Mouse (Mus musculus) stomach, embryonic 15.5 days (tissue): Measurements from ENCODE around the gene Borcs5. TPM values are rescaled to one million over a fixed set of nuclear protein-coding genes. Genes with fewer than 3 reads are reported as not detected.
"Not testable (repeated sequence)": the region's sequence is repeated elsewhere in the genome, so short reads cannot be mapped to it uniquely, and the experiment has no call there.

Experiments used
- ATAC-seq: fragments of 200-750 bp; cut with Nextera tagmentation; 2 replicates; pipeline ENCODE4 v1.8.0; 2017; ENCODE audit warnings: low read depth, moderate number of reproducible peaks, moderate TSS enrichment; ENCODE audit not compliant: insufficient read depth, low FRiP score
- H3K27ac ChIP-seq: fragments of 300-500 bp; sonication (generic); 2 replicates; pipeline ENCODE4 v1.5.1; 2015; ENCODE audit warnings: mild to moderate bottlenecking, inconsistent platforms
- H3K27me3 ChIP-seq: fragments of 300-500 bp; sonication (generic); replicated peaks from 2 replicates; pipeline ENCODE4 v1.6.1; 2015; ENCODE audit warnings: inconsistent platforms
- H3K36me3 ChIP-seq: fragments of 300-500 bp; sonication (generic); 2 replicates; pipeline ENCODE4 v1.6.1; 2015; ENCODE audit warnings: inconsistent platforms
- H3K4me1 ChIP-seq: fragments of 300-500 bp; sonication (generic); 2 replicates; pipeline ENCODE4 v1.6.1; 2015; ENCODE audit warnings: inconsistent platforms
- H3K4me2 ChIP-seq: fragments of 300-500 bp; sonication (generic); 2 replicates; pipeline ENCODE4 v1.6.1; 2015; ENCODE audit warnings: mild to moderate bottlenecking, inconsistent platforms
- H3K4me3 ChIP-seq: fragments of 300-500 bp; sonication (generic); replicated peaks from 2 replicates; pipeline ENCODE4 v1.5.1; 2015; ENCODE audit warnings: inconsistent platforms
- H3K9ac ChIP-seq: fragments of 300-500 bp; sonication (generic); 2 replicates; pipeline ENCODE4 v1.6.1; 2015; ENCODE audit warnings: inconsistent platforms
- H3K9me3 ChIP-seq: fragments of 300-500 bp; sonication (generic); 2 replicates; pipeline ENCODE4 v1.6.1; 2016; ENCODE audit warnings: inconsistent platforms
- WGBS: fragments of 180-500 bp; shearing (Covaris S2); methylation state at CpG from one replicate; pipeline ENCODE4 v1.1.7; 2015; 5-methylcytosine and 5-hydroxymethylcytosine counted together
- polyA plus RNA-seq: library from polyadenylated mRNA; unstranded; fragments of >200 nt; fragmentation: Nextera tagmentation; extraction: Ambion mirVana; gene quantifications from 2 replicates; pipeline ENCODE4 v1.2.1, GENCODE M21; 2015

Borcs5 gene
- polyA plus RNA-seq, 1 experiment from 2014 or later = 18.6 TPM

- H3K27ac ChIP-seq, H3K4me1 ChIP-seq, H3K9ac ChIP-seq, H3K9me3 ChIP-seq, ATAC-seq, H3K4me2 ChIP-seq, H3K4me3 ChIP-seq, H3K27me3 ChIP-seq, H3K36me3 ChIP-seq: not testable (repeated sequence)
- WGBS = 78% methylated on average over 4 of the region's 4 CpGs
Measured at GRCm38 (mm10) chr6:134679330-134679729, 40.0 kb downstream of the Borcs5 start.

GRCm38 (mm10) chr6:134684354-134684915 is 45.1 kb downstream of the Borcs5 start:
- WGBS = 65% methylated on average over 6 of the region's 6 CpGs
- H3K27me3 ChIP-seq = no peaks in the 10 kb centered on the region
- H3K4me2 ChIP-seq = no peak overlapping the region
- H3K9ac ChIP-seq = no peak overlapping the region
- no peak overlapping the region for H3K27ac ChIP-seq
- ATAC-seq = no peak
- no peaks in the 10 kb centered on the region for H3K9me3 ChIP-seq
- no peaks in the 10 kb centered on the region for H3K36me3 ChIP-seq
- no peaks in the 10 kb centered on the region for H3K4me1 ChIP-seq
- no peak overlapping the region for H3K4me3 ChIP-seq

- no peaks in the 10 kb centered on the region for H3K4me1 ChIP-seq
- 65% methylated on average over 2 of the region's 2 CpGs for WGBS
- H3K36me3 ChIP-seq = no peaks in the 10 kb centered on the region
- no peaks in the 10 kb centered on the region for H3K27me3 ChIP-seq
- H3K9me3 ChIP-seq = no peaks in the 10 kb centered on the region
- H3K9ac ChIP-seq = no peak overlapping the region
- H3K4me2 ChIP-seq = no peak overlapping the region
- H3K4me3 ChIP-seq = no peak overlapping the region
- no peak for ATAC-seq
- no peak overlapping the region for H3K27ac ChIP-seq
Measured at GRCm38 (mm10) chr6:134685040-134685439, 45.7 kb downstream of the Borcs5 start.

- Histone ChIP-seq H3K27me3 (no peaks in the 10 kb centered on the region), H3K36me3 (no peaks in the 10 kb centered on the region), H3K27ac (no peak overlapping the region), H3K4me2 (no peak overlapping the region), H3K4me1 (no peaks in the 10 kb centered on the region), H3K9ac (no peak overlapping the region), H3K9me3 (no peaks in the 10 kb centered on the region), H3K4me3 (no peak overlapping the region)
- no peak for ATAC-seq
- WGBS = 88% methylated on average over 6 of the region's 6 CpGs
Measured at GRCm38 (mm10) chr6:134685515-134685914, 46.2 kb downstream of the Borcs5 start.

GRCm38 (mm10) chr6:134694498-134694897 is 55.2 kb downstream of the Borcs5 start:
- Histone ChIP-seq H3K9me3 (no peaks in the 10 kb centered on the region), H3K9ac (no peak overlapping the region), H3K27me3 (no peaks in the 10 kb centered on the region), H3K27ac (no peak overlapping the region), H3K4me3 (no peak overlapping the region), H3K4me1 (no peaks in the 10 kb centered on the region), H3K4me2 (no peak overlapping the region), H3K36me3 (no peaks in the 10 kb centered on the region)
- 85% methylated on average over 6 of the region's 6 CpGs for WGBS
- ATAC-seq = no peak

GRCm38 (mm10) chr6:134694988-134695387 is 55.7 kb downstream of the Borcs5 start:
- H3K9me3 ChIP-seq = no peaks in the 10 kb centered on the region
- 95% methylated on average over 3 of the region's 3 CpGs for WGBS
- H3K4me1 ChIP-seq = no peaks in the 10 kb centered on the region
- no peak overlapping the region for H3K4me2 ChIP-seq
- ATAC-seq = no peak
- no peaks in the 10 kb centered on the region for H3K27me3 ChIP-seq
- H3K27ac ChIP-seq = no peak overlapping the region
- H3K9ac ChIP-seq = no peak overlapping the region
- no peaks in the 10 kb centered on the region for H3K36me3 ChIP-seq
- no peak overlapping the region for H3K4me3 ChIP-seq

GRCm38 (mm10) chr6:134695625-134696024 is 56.3 kb downstream of the Borcs5 start:
- H3K9me3 ChIP-seq = no peaks in the 10 kb centered on the region
- H3K4me2 ChIP-seq = no peak overlapping the region
- no peaks in the 10 kb centered on the region for H3K4me1 ChIP-seq
- no peak overlapping the region for H3K4me3 ChIP-seq
- no peaks in the 10 kb centered on the region for H3K27me3 ChIP-seq
- no peak for ATAC-seq
- WGBS = 69% methylated on average over 3 of the region's 3 CpGs
- no peak overlapping the region for H3K9ac ChIP-seq
- no peaks in the 10 kb centered on the region for H3K36me3 ChIP-seq
- H3K27ac ChIP-seq = no peak overlapping the region

- 66% methylated on average over 4 of the region's 4 CpGs for WGBS
- Histone ChIP-seq H3K4me3 (no peak overlapping the region), H3K27me3 (no peaks in the 10 kb centered on the region), H3K4me2 (no peak overlapping the region), H3K9me3 (no peaks in the 10 kb centered on the region), H3K36me3 (no peaks in the 10 kb centered on the region), H3K9ac (no peak overlapping the region), H3K27ac (no peak overlapping the region), H3K4me1 (no peaks in the 10 kb centered on the region)
- no peak for ATAC-seq
Measured at GRCm38 (mm10) chr6:134696146-134696545, 56.8 kb downstream of the Borcs5 start.

GRCm38 (mm10) chr6:134696554-134696953 is 57.2 kb downstream of the Borcs5 start:
- H3K27ac ChIP-seq = no peak overlapping the region

GRCm38 (mm10) chr6:134698243-134698642 is 58.9 kb downstream of the Borcs5 start:
- H3K4me3 ChIP-seq = no peak overlapping the region
- H3K9me3 ChIP-seq = no peaks in the 10 kb centered on the region
- H3K4me2 ChIP-seq = no peak overlapping the region
- no peak overlapping the region for H3K27ac ChIP-seq
- ATAC-seq = no peak
- no peak overlapping the region for H3K9ac ChIP-seq
- no peaks in the 10 kb centered on the region for H3K27me3 ChIP-seq
- no peaks in the 10 kb centered on the region for H3K4me1 ChIP-seq
- no peaks in the 10 kb centered on the region for H3K36me3 ChIP-seq
- WGBS = 88% methylated on average over 5 of the region's 5 CpGs

More at GRCm38 (mm10) chr6:134696554-134696953, 57.2 kb downstream of the Borcs5 start:
- no peak overlapping the region for H3K4me2 ChIP-seq
- 77% methylated on average over 2 of the region's 2 CpGs for WGBS
- no peak for ATAC-seq
- H3K36me3 ChIP-seq = no peaks in the 10 kb centered on the region
- H3K9me3 ChIP-seq = no peaks in the 10 kb centered on the region
- no peaks in the 10 kb centered on the region for H3K27me3 ChIP-seq
- no peak overlapping the region for H3K9ac ChIP-seq
- H3K4me1 ChIP-seq = no peaks in the 10 kb centered on the region
- H3K4me3 ChIP-seq = no peak overlapping the region

GRCm38 (mm10) chr6:134700451-134701210 is 61.3 kb downstream of the Borcs5 start:
- ATAC-seq = peak; percentile 82; the same call in 1 of the 2 replicates
- Histone ChIP-seq H3K27ac (peak overlapping the region; percentile 28; the same call in 1 of the 2 replicates), H3K4me3 (no peak overlapping the region), H3K4me1 (no peaks in the 10 kb centered on the region), H3K9me3 (no peaks in the 10 kb centered on the region), H3K36me3 (no peaks in the 10 kb centered on the region), H3K9ac (no peak overlapping the region), H3K4me2 (no peak overlapping the region; the same call in 1 of the 2 replicates), H3K27me3 (no peaks in the 10 kb centered on the region)
- 58% methylated on average over 8 of the region's 8 CpGs for WGBS

- Histone ChIP-seq H3K9ac (no peak overlapping the region), H3K4me3 (no peak overlapping the region), H3K27ac (no peak overlapping the region; the same call in 1 of the 2 replicates), H3K36me3 (no peaks in the 10 kb centered on the region), H3K4me2 (no peak overlapping the region), H3K27me3 (no peaks in the 10 kb centered on the region), H3K4me1 (no peaks in the 10 kb centered on the region), H3K9me3 (no peaks in the 10 kb centered on the region)
- ATAC-seq = no peak
- 68% methylated on average over 6 of the region's 6 CpGs for WGBS
Measured at GRCm38 (mm10) chr6:134701211-134701602, 61.9 kb downstream of the Borcs5 start.
